Mouse (Mus musculus): ENCODE results near the gene Fis1.

- TF ChIP-seq CTCF (IDR thresholded peaks at IDR 0.05) (no peak), EP300 (IDR thresholded peaks at IDR 0.05; ENCODE audit: insufficient read depth, low read depth, low read length) (no peak), POLR2A (IDR thresholded peaks at IDR 0.05; ENCODE audit: insufficient read depth, low read depth, low read length) (no peak)
These were observed 6.0 kb downstream of the Fis1 start for GRCm38 (mm10) chr5:136958991-136959605.
